Mouse (Mus musculus) neural tube, embryonic 12.5 days (tissue): ENCODE results near the gene Syde2. TPM values are rescaled to one million over a fixed set of nuclear protein-coding genes. Genes with fewer than 3 reads are reported as not detected.

Experiments
- ATAC-seq: fragments of 200-750 bp; cut with Nextera tagmentation; 2 replicates; pipeline ENCODE4 v1.8.0; 2017; ENCODE audit warnings: low read depth, mild to moderate bottlenecking, moderate TSS enrichment, moderate library complexity; ENCODE audit not compliant: low FRiP score
- H3K27ac ChIP-seq: fragments of 300-500 bp; sonication (generic); 2 replicates; pipeline ENCODE4 v1.5.1; 2016
- H3K27me3 ChIP-seq: fragments of 300-500 bp; sonication (generic); replicated peaks from 2 replicates; pipeline ENCODE4 v1.6.1; 2016; ENCODE audit warnings: mild to moderate bottlenecking
- H3K36me3 ChIP-seq: fragments of 300-500 bp; sonication (generic); 2 replicates; pipeline ENCODE4 v1.6.1; 2016; ENCODE audit warnings: mild to moderate bottlenecking
- H3K4me1 ChIP-seq: fragments of 300-500 bp; sonication (generic); 2 replicates; pipeline ENCODE4 v1.6.1; 2016
- H3K4me2 ChIP-seq: fragments of 300-500 bp; sonication (generic); replicated peaks from 2 replicates; pipeline ENCODE4 v1.6.1; 2016; ENCODE audit warnings: mild to moderate bottlenecking
- H3K4me3 ChIP-seq: fragments of 300-500 bp; sonication (generic); 2 replicates; pipeline ENCODE4 v1.5.1; 2016
- H3K9ac ChIP-seq: fragments of 300-500 bp; sonication (generic); 2 replicates; pipeline ENCODE4 v1.6.1; 2016; ENCODE audit warnings: mild to moderate bottlenecking
- H3K9me3 ChIP-seq: fragments of 300-500 bp; sonication (generic); 2 replicates; pipeline ENCODE4 v1.6.1; 2016; ENCODE audit warnings: mild to moderate bottlenecking
- WGBS: fragments of 180-500 bp; shearing (Covaris S2); methylation state at CpG from one replicate; pipeline ENCODE4 v1.1.7; 2016; 5-methylcytosine and 5-hydroxymethylcytosine counted together
- polyA plus RNA-seq: library from polyadenylated mRNA; unstranded; fragments of >200 nt; fragmentation: Nextera tagmentation; extraction: Ambion mirVana; gene quantifications from 2 replicates; pipeline ENCODE4 v1.2.1, GENCODE M21; 2016

The Syde2 gene
- polyA plus RNA-seq, 1 experiment from 2014 or later: 0.76 TPM

GRCm38 (mm10) chr3:146049951-146050350 is 62.3 kb downstream of the Syde2 start:
- ATAC-seq: no peak
- no peak overlapping the region for H3K27ac ChIP-seq
- H3K4me2 ChIP-seq: no peak overlapping the region
- H3K4me1 ChIP-seq: peaks cover 14% of the 10 kb centered on the region; the same call in 1 of the 2 replicates
- H3K9me3 ChIP-seq: no peaks in the 10 kb centered on the region
- H3K4me3 ChIP-seq: no peak overlapping the region
- H3K27me3 ChIP-seq: no peaks in the 10 kb centered on the region
- H3K36me3 ChIP-seq: no peaks in the 10 kb centered on the region
- no peak overlapping the region for H3K9ac ChIP-seq
- 93% methylated on average over 5 of the region's 5 CpGs for WGBS

GRCm38 (mm10) chr3:146051277-146052007 is 63.8 kb downstream of the Syde2 start:
- Histone ChIP-seq H3K4me2 (no peak overlapping the region), H3K4me3 (no peak overlapping the region), H3K9me3 (no peaks in the 10 kb centered on the region), H3K36me3 (no peaks in the 10 kb centered on the region), H3K27me3 (no peaks in the 10 kb centered on the region), H3K9ac (no peak overlapping the region), H3K4me1 (peaks cover 14% of the 10 kb centered on the region; the same call in 1 of the 2 replicates), H3K27ac (no peak overlapping the region)
- WGBS: 41% methylated on average over 11 of the region's 11 CpGs
- ATAC-seq: peak; percentile 81

GRCm38 (mm10) chr3:146053082-146053814 is 65.6 kb downstream of the Syde2 start:
- Histone ChIP-seq H3K4me2 (no peak overlapping the region), H3K27ac (no peak overlapping the region), H3K36me3 (no peaks in the 10 kb centered on the region), H3K9ac (no peak overlapping the region), H3K27me3 (no peaks in the 10 kb centered on the region; the same call in 1 of the 2 replicates), H3K4me3 (no peak overlapping the region), H3K9me3 (no peaks in the 10 kb centered on the region), H3K4me1 (peaks cover 14% of the 10 kb centered on the region; the same call in 1 of the 2 replicates)
- WGBS: 70% methylated on average over 6 of the region's 6 CpGs
- ATAC-seq: no peak

GRCm38 (mm10) chr3:146053873-146054272 is 66.2 kb downstream of the Syde2 start:
- no peak for ATAC-seq
- WGBS: 85% methylated on average over 2 of the region's 2 CpGs
- no peak overlapping the region for H3K4me2 ChIP-seq

GRCm38 (mm10) chr3:146057131-146057530 is 69.5 kb downstream of the Syde2 start:
- Histone ChIP-seq H3K9me3 (no peaks in the 10 kb centered on the region), H3K4me2 (no peak overlapping the region), H3K4me3 (no peak overlapping the region), H3K4me1 (0 out of 2 replicates have a peak, but pooled peaks cover 6% of the 10 kb centered on the region), H3K27me3 (no peaks in the 10 kb centered on the region; the same call in 1 of the 2 replicates), H3K36me3 (no peaks in the 10 kb centered on the region), H3K27ac (no peak overlapping the region), H3K9ac (no peak overlapping the region)
- ATAC-seq: no peak
- 80% methylated on average over 7 of the region's 7 CpGs for WGBS

More at GRCm38 (mm10) chr3:146053873-146054272, 66.2 kb downstream of the Syde2 start:
- Histone ChIP-seq H3K36me3 (no peaks in the 10 kb centered on the region), H3K4me3 (no peak overlapping the region), H3K4me1 (peaks cover 14% of the 10 kb centered on the region; the same call in 1 of the 2 replicates), H3K9me3 (no peaks in the 10 kb centered on the region), H3K9ac (no peak overlapping the region), H3K27ac (no peak overlapping the region), H3K27me3 (no peaks in the 10 kb centered on the region; the same call in 1 of the 2 replicates)

GRCm38 (mm10) chr3:146058263-146058662 is 70.6 kb downstream of the Syde2 start:
- 18% methylated on average over 4 of the region's 4 CpGs for WGBS
- ATAC-seq: peak; percentile 56; the same call in 1 of the 2 replicates
- Histone ChIP-seq H3K4me3 (no peak overlapping the region), H3K9me3 (no peaks in the 10 kb centered on the region), H3K4me1 (0 out of 2 replicates have a peak, but pooled peaks cover 4% of the 10 kb centered on the region), H3K27ac (no peak overlapping the region), H3K9ac (no peak overlapping the region), H3K4me2 (no peak overlapping the region), H3K27me3 (no peaks in the 10 kb centered on the region; the same call in 1 of the 2 replicates), H3K36me3 (no peaks in the 10 kb centered on the region)

- H3K4me2 ChIP-seq: no peak overlapping the region
- WGBS: 83% methylated on average over 15 of the region's 15 CpGs
- no peaks in the 10 kb centered on the region for H3K9me3 ChIP-seq
- H3K27me3 ChIP-seq: no peaks in the 10 kb centered on the region; the same call in 1 of the 2 replicates
- ATAC-seq: no peak
- no peak overlapping the region for H3K9ac ChIP-seq
- no peak overlapping the region for H3K27ac ChIP-seq
- no peaks in the 10 kb centered on the region for H3K36me3 ChIP-seq
- H3K4me1 ChIP-seq: no peaks in the 10 kb centered on the region
- H3K4me3 ChIP-seq: no peak overlapping the region
These were observed 71.8 kb downstream of the Syde2 start for GRCm38 (mm10) chr3:146059356-146059926.

GRCm38 (mm10) chr3:146063146-146063545 is 75.5 kb downstream of the Syde2 start:
- 84% methylated on average over 11 of the region's 11 CpGs for WGBS
- H3K36me3 ChIP-seq: no peaks in the 10 kb centered on the region
- no peaks in the 10 kb centered on the region for H3K27me3 ChIP-seq
- no peak for ATAC-seq
- H3K4me2 ChIP-seq: no peak overlapping the region
- no peak overlapping the region for H3K9ac ChIP-seq
- H3K4me3 ChIP-seq: no peak overlapping the region
- no peak overlapping the region for H3K27ac ChIP-seq
- no peaks in the 10 kb centered on the region for H3K4me1 ChIP-seq
- no peaks in the 10 kb centered on the region for H3K9me3 ChIP-seq

- no peaks in the 10 kb centered on the region for H3K27me3 ChIP-seq
- 77% methylated on average over 4 of the region's 4 CpGs for WGBS
These were observed 81.6 kb downstream of the Syde2 start for GRCm38 (mm10) chr3:146069276-146069675.

More at GRCm38 (mm10) chr3:146069276-146069675, 81.6 kb downstream of the Syde2 start:
- no peak for ATAC-seq
- Histone ChIP-seq H3K9ac (no peak overlapping the region), H3K36me3 (no peaks in the 10 kb centered on the region), H3K4me1 (no peaks in the 10 kb centered on the region), H3K4me2 (no peak overlapping the region), H3K4me3 (no peak overlapping the region), H3K27ac (no peak overlapping the region), H3K9me3 (no peaks in the 10 kb centered on the region)

Other genes with a start within 250 kb of the Syde2 start
- gene Ddah1, start 229.2 kb upstream of the Syde2 start, polyA plus RNA-seq: 51.7 and 53.5 TPM in 2 replicates
- 48.8 and 52.1 TPM in 2 replicates for gene Bcl10, start 65.1 kb upstream of the Syde2 start, polyA plus RNA-seq
- gene 2410004B18Rik, start 49.9 kb upstream of the Syde2 start, polyA plus RNA-seq: 64.7 and 68.2 TPM in 2 replicates
- 0.24 TPM in 1 of 2 replicates, not detected in the other for gene Wdr63, start 120.3 kb downstream of the Syde2 start, polyA plus RNA-seq
- 1.9 and 2.2 TPM in 2 replicates for gene Mcoln3, start 129.6 kb downstream of the Syde2 start, polyA plus RNA-seq
- gene Mcoln2, start 162.0 kb downstream of the Syde2 start, polyA plus RNA-seq: 0.26 and 0.32 TPM in 2 replicates
- gene Lpar3, start 233.1 kb downstream of the Syde2 start, polyA plus RNA-seq: 1.5 and 2.1 TPM in 2 replicates